Mouse (Mus musculus) forebrain, embryonic 14.5 days (tissue): ENCODE data around the gene Fgfr2. TPM values are rescaled to one million over a fixed set of nuclear protein-coding genes. Genes with fewer than 3 reads are reported as not detected.

ENCODE experiments used
- ATAC-seq: fragments of 200-750 bp; cut with Nextera tagmentation; 2 replicates; pipeline ENCODE4 v1.8.0; 2017; ENCODE audit warnings: mild to moderate bottlenecking, moderate library complexity
- DNase-seq: peaks from one replicate; pipeline ENCODE4 v3.0.0-alpha.2; 2015; ENCODE audit warnings: low spot score
- H3K27ac ChIP-seq: fragments of 300-500 bp; sonication (generic); 2 replicates; pipeline ENCODE4 v1.5.1; 2014; ENCODE audit warnings: low read depth, mild to moderate bottlenecking, control low read depth, low read length, moderate library complexity
- H3K27me3 ChIP-seq: fragments of 300-500 bp; sonication (generic); replicated peaks from 2 replicates; pipeline ENCODE4 v1.6.1; 2014; ENCODE audit warnings: low read length, control low read depth, mixed read lengths; ENCODE audit not compliant: control insufficient read depth, insufficient read depth
- H3K36me3 ChIP-seq: fragments of 300-500 bp; sonication (generic); 2 replicates; pipeline ENCODE4 v1.6.1; 2014; ENCODE audit warnings: low read length, control low read depth; ENCODE audit not compliant: control insufficient read depth, insufficient read depth
- H3K4me1 ChIP-seq: fragments of 300-500 bp; sonication (generic); 2 replicates; pipeline ENCODE4 v1.6.1; 2014; ENCODE audit warnings: antibody characterized with exemption, low read length, control low read depth; ENCODE audit not compliant: control insufficient read depth, insufficient read depth
- H3K4me2 ChIP-seq: fragments of 300-500 bp; sonication (generic); 2 replicates; pipeline ENCODE4 v1.6.1; 2014; ENCODE audit warnings: mild to moderate bottlenecking, control low read depth, low read length
- H3K4me3 ChIP-seq: fragments of 300-500 bp; sonication (generic); 2 replicates; pipeline ENCODE4 v1.5.1; 2014; ENCODE audit warnings: low read depth, low read length, control low read depth
- H3K9ac ChIP-seq: fragments of 300-500 bp; sonication (generic); 2 replicates; pipeline ENCODE4 v1.6.1; 2014; ENCODE audit warnings: mild to moderate bottlenecking, low read length, control low read depth, moderate library complexity
- H3K9me3 ChIP-seq: fragments of 300-500 bp; sonication (generic); replicated peaks from 2 replicates; pipeline ENCODE4 v1.6.1; 2016; ENCODE audit warnings: low read length, control low read depth, mixed read lengths; ENCODE audit not compliant: control insufficient read depth
- WGBS: fragments of 180-500 bp; shearing (Covaris S2); extraction: QIAGEN DNeasy Blood & Tissue Kit; methylation state at CpG from one replicate; pipeline ENCODE4 v1.1.7; 2014; 5-methylcytosine and 5-hydroxymethylcytosine counted together
- polyA plus RNA-seq: library from polyadenylated mRNA; unstranded; fragments of >200 nt; fragmentation: Nextera tagmentation; extraction: Ambion mirVana; gene quantifications from 2 replicates; pipeline ENCODE4 v1.2.1, GENCODE M21; 2014

The Fgfr2 gene
- polyA plus RNA-seq, 1 experiment from 2014 or later: 35.9 TPM

GRCm38 (mm10) chr7:131800416-131801045, 1322.6 kb downstream of the Fgfr2 start:
- peaks cover 75% of the 10 kb centered on the region for H3K27me3 ChIP-seq
- DNase-seq: peak; percentile 33

GRCm38 (mm10) chr7:131797161-131797560, 1326.0 kb downstream of the Fgfr2 start:
- no peaks in the 10 kb centered on the region for H3K9me3 ChIP-seq
- no peak overlapping the region for H3K4me3 ChIP-seq
- H3K9ac ChIP-seq: no peak overlapping the region
- H3K27me3 ChIP-seq: peaks cover 44% of the 10 kb centered on the region
- DNase-seq (peak; percentile 27), ATAC-seq (no peak)
- 51% methylated on average over 6 of the region's 6 CpGs for WGBS
- H3K4me2 ChIP-seq: no peak overlapping the region
- no peaks in the 10 kb centered on the region for H3K4me1 ChIP-seq
- H3K36me3 ChIP-seq: no peaks in the 10 kb centered on the region
- H3K27ac ChIP-seq: no peak overlapping the region

More at GRCm38 (mm10) chr7:131800416-131801045, 1322.6 kb downstream of the Fgfr2 start:
- Histone ChIP-seq H3K36me3 (no peaks in the 10 kb centered on the region), H3K4me2 (no peak overlapping the region), H3K9ac (no peak overlapping the region), H3K9me3 (no peaks in the 10 kb centered on the region), H3K4me1 (0 out of 2 replicates have a peak, but pooled peaks cover 2% of the 10 kb centered on the region), H3K27ac (no peak overlapping the region), H3K4me3 (no peak overlapping the region)
- no peak for ATAC-seq
- 65% methylated on average over 6 of the region's 6 CpGs for WGBS

GRCm38 (mm10) chr7:131788595-131789206, 1334.4 kb downstream of the Fgfr2 start:
- peak; percentile 41 for DNase-seq
- H3K36me3 ChIP-seq: no peaks in the 10 kb centered on the region
- H3K4me3 ChIP-seq: no peak overlapping the region
- no peaks in the 10 kb centered on the region for H3K4me1 ChIP-seq
- H3K4me2 ChIP-seq: 0 out of 2 replicates have a peak overlapping the region, but pooled peaks have one; percentile 12
- H3K9ac ChIP-seq: no peak overlapping the region
- WGBS: 46% methylated on average over 10 of the region's 10 CpGs
- H3K27me3 ChIP-seq: peaks cover 40% of the 10 kb centered on the region
- no peaks in the 10 kb centered on the region for H3K9me3 ChIP-seq
- ATAC-seq: no peak
- no peak overlapping the region for H3K27ac ChIP-seq

- H3K27me3 ChIP-seq: peaks cover 55% of the 10 kb centered on the region
- H3K4me2 ChIP-seq: no peak overlapping the region
- ATAC-seq (peak; percentile 40; the same call in 1 of the 2 replicates), DNase-seq (peak; percentile 68)
- H3K9ac ChIP-seq: no peak overlapping the region
- H3K9me3 ChIP-seq: no peaks in the 10 kb centered on the region
- no peak overlapping the region for H3K4me3 ChIP-seq
- H3K36me3 ChIP-seq: no peaks in the 10 kb centered on the region
- no peak overlapping the region for H3K27ac ChIP-seq
- no peaks in the 10 kb centered on the region for H3K4me1 ChIP-seq
- WGBS: 73% methylated on average over 3 of the region's 3 CpGs
Measured at GRCm38 (mm10) chr7:131785721-131786120, 1337.4 kb downstream of the Fgfr2 start.

- DNase-seq: no peak
- H3K4me3 ChIP-seq: no peak overlapping the region
- H3K9ac ChIP-seq: no peak overlapping the region
- H3K4me1 ChIP-seq: peaks cover 16% of the 10 kb centered on the region; the same call in 1 of the 2 replicates
- H3K9me3 ChIP-seq: no peaks in the 10 kb centered on the region
- WGBS: 24% methylated on average over 24 of the region's 24 CpGs
- 0 out of 2 replicates have a peak, but pooled peaks have one; percentile 7 for ATAC-seq
- 0 out of 2 replicates have a peak overlapping the region, but pooled peaks have one; percentile 4 for H3K4me2 ChIP-seq
- peaks cover 57% of the 10 kb centered on the region for H3K27me3 ChIP-seq
- H3K27ac ChIP-seq: no peak overlapping the region; the same call in 1 of the 2 replicates
- no peaks in the 10 kb centered on the region for H3K36me3 ChIP-seq
Measured at GRCm38 (mm10) chr7:131778271-131778985, 1344.7 kb downstream of the Fgfr2 start.

GRCm38 (mm10) chr7:131777461-131778270, 1345.5 kb downstream of the Fgfr2 start:
- WGBS: 5% methylated on average over 10 of the region's 10 CpGs

GRCm38 (mm10) chr7:131776191-131776752, 1346.9 kb downstream of the Fgfr2 start:
- H3K4me1 ChIP-seq: peaks cover 16% of the 10 kb centered on the region; the same call in 1 of the 2 replicates
- no peaks in the 10 kb centered on the region for H3K36me3 ChIP-seq
- WGBS: 43% methylated on average over 16 of the region's 16 CpGs
- no peak overlapping the region for H3K4me2 ChIP-seq
- no peaks in the 10 kb centered on the region for H3K9me3 ChIP-seq
- no peak overlapping the region for H3K9ac ChIP-seq
- no peak for ATAC-seq
- H3K27ac ChIP-seq: no peak overlapping the region
- peaks cover 58% of the 10 kb centered on the region for H3K27me3 ChIP-seq
- DNase-seq: peak; percentile 38
- H3K4me3 ChIP-seq: no peak overlapping the region

More at GRCm38 (mm10) chr7:131777461-131778270, 1345.5 kb downstream of the Fgfr2 start:
- no peaks in the 10 kb centered on the region for H3K9me3 ChIP-seq
- H3K27me3 ChIP-seq: peaks cover 58% of the 10 kb centered on the region
- H3K9ac ChIP-seq: no peak overlapping the region
- 0 out of 2 replicates have a peak overlapping the region, but pooled peaks have one; percentile 4 for H3K4me2 ChIP-seq
- no peak overlapping the region for H3K4me3 ChIP-seq
- H3K27ac ChIP-seq: no peak overlapping the region; the same call in 1 of the 2 replicates
- ATAC-seq (peak; percentile 93), DNase-seq (peak; percentile 90)
- no peaks in the 10 kb centered on the region for H3K36me3 ChIP-seq
- H3K4me1 ChIP-seq: peaks cover 16% of the 10 kb centered on the region; the same call in 1 of the 2 replicates

GRCm38 (mm10) chr7:131757922-131758321, 1365.2 kb downstream of the Fgfr2 start:
- no peak overlapping the region for H3K4me2 ChIP-seq
- ATAC-seq (no peak), DNase-seq (no peak)
- no peaks in the 10 kb centered on the region for H3K36me3 ChIP-seq
- H3K4me1 ChIP-seq: no peaks in the 10 kb centered on the region
- no peak overlapping the region for H3K4me3 ChIP-seq
- H3K27ac ChIP-seq: no peak overlapping the region
- peaks cover 8% of the 10 kb centered on the region; the same call in 1 of the 2 replicates for H3K27me3 ChIP-seq
- no peaks in the 10 kb centered on the region for H3K9me3 ChIP-seq
- WGBS: 91% methylated on average over 3 of the region's 3 CpGs
- H3K9ac ChIP-seq: no peak overlapping the region
